Mouse (Mus musculus) lung, postnatal 0 days (tissue): Measurements from ENCODE around the gene Prkg1. TPM values are rescaled to one million over a fixed set of nuclear protein-coding genes. Genes with fewer than 3 reads are reported as not detected.
A peak's percentile ranks its signal among the peaks of the same experiment; 100 is the strongest.

Source experiments
- ATAC-seq: fragments of 200-750 bp; cut with Nextera tagmentation; 2 replicates; pipeline ENCODE4 v1.8.0; 2017; ENCODE audit warnings: moderate library complexity
- DNase-seq: peaks from one replicate; pipeline ENCODE4 v3.0.0-alpha.2; 2016; ENCODE audit warnings: low spot score
- H3K27ac ChIP-seq: fragments of 300-500 bp; sonication (generic); 2 replicates; pipeline ENCODE4 v1.5.1; 2014; ENCODE audit warnings: antibody characterized with exemption, mild to moderate bottlenecking, low read length, mixed read lengths
- H3K27me3 ChIP-seq: fragments of 300-500 bp; sonication (generic); replicated peaks from 2 replicates; pipeline ENCODE4 v1.6.1; 2014; ENCODE audit warnings: low read length, mixed read lengths; ENCODE audit not compliant: insufficient read depth
- H3K36me3 ChIP-seq: fragments of 300-500 bp; sonication (generic); 2 replicates; pipeline ENCODE4 v1.6.1; 2014; ENCODE audit warnings: low read length, mixed read lengths; ENCODE audit not compliant: insufficient read depth
- H3K4me1 ChIP-seq: fragments of 300-500 bp; sonication (generic); 2 replicates; pipeline ENCODE4 v1.6.1; 2014; ENCODE audit warnings: antibody characterized with exemption, low read depth, low read length, mixed read lengths; ENCODE audit not compliant: insufficient read depth
- H3K4me2 ChIP-seq: fragments of 300-500 bp; sonication (generic); replicated peaks from 2 replicates; pipeline ENCODE4 v1.6.1; 2014; ENCODE audit warnings: low read depth, mild to moderate bottlenecking, low read length, moderate library complexity, mixed read lengths
- H3K4me3 ChIP-seq: fragments of 300-500 bp; sonication (generic); 2 replicates; pipeline ENCODE4 v1.5.1; 2014; ENCODE audit warnings: low read depth, low read length
- H3K9ac ChIP-seq: fragments of 300-500 bp; sonication (generic); replicated peaks from 2 replicates; pipeline ENCODE4 v1.6.1; 2014; ENCODE audit warnings: low read depth, mild to moderate bottlenecking
- H3K9me3 ChIP-seq: fragments of 300-500 bp; sonication (generic); 2 replicates; pipeline ENCODE4 v1.6.1; 2016; ENCODE audit warnings: low read length, mixed read lengths
- CTCF ChIP-seq: IDR thresholded peaks from 2 replicates; pipeline ENCODE4 v1.5.1; 2016; ENCODE audit warnings: antibody characterized with exemption, mild to moderate bottlenecking
- EP300 ChIP-seq: IDR thresholded peaks from 2 replicates; pipeline ENCODE4 v1.6.1; 2016; ENCODE audit warnings: antibody characterized with exemption, mild to moderate bottlenecking, control low read depth
- WGBS: fragments of 180-500 bp; shearing (Covaris S2); extraction: QIAGEN DNeasy Blood & Tissue Kit; methylation state at CpG from one replicate; pipeline ENCODE4 v1.1.7; 2014; 5-methylcytosine and 5-hydroxymethylcytosine counted together
- polyA plus RNA-seq: library from polyadenylated mRNA; unstranded; fragments of >200 nt; fragmentation: Nextera tagmentation; extraction: Ambion mirVana; gene quantifications from 2 replicates; pipeline ENCODE4 v1.2.1, GENCODE M21; 2015

Prkg1 gene
- polyA plus RNA-seq, 1 experiment from 2014 or later, result 4.8 TPM

DNA sequence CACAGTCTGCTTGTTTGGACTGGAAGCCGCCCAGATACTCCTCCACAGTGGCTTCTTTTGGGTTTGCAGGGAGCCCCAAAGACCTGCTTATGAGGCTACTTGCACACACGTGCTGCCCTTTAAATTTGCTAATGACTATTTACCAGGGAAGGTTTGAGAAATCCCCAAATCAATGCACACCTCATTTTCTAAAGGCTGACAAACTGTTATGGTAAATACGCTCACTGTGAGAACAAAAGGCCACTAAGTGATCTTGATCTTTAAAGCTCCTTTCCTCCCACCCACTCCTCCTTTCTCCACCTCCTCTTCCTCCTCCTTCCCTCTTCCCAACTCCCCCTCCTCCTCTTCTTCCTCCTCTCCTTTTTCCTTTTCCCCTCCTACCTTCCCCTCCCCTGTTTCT, 658.8 kb downstream of the Prkg1 start:
- WGBS, result 45% methylated on average over 3 of the region's 3 CpGs
- no peak for DNase-seq
- no peaks in the 10 kb centered on the region for H3K36me3 ChIP-seq
- TF ChIP-seq CTCF (no peak), EP300 (no peak)
- H3K27me3 ChIP-seq, result no peaks in the 10 kb centered on the region
- ATAC-seq, result no peak
- H3K4me3 ChIP-seq, result no peak overlapping the region
- no peak overlapping the region for H3K9ac ChIP-seq
- no peaks in the 10 kb centered on the region; the same call in 1 of the 2 replicates for H3K4me1 ChIP-seq
- H3K4me2 ChIP-seq, result no peak overlapping the region
- H3K27ac ChIP-seq, result no peak overlapping the region
- no peaks in the 10 kb centered on the region for H3K9me3 ChIP-seq

DNA sequence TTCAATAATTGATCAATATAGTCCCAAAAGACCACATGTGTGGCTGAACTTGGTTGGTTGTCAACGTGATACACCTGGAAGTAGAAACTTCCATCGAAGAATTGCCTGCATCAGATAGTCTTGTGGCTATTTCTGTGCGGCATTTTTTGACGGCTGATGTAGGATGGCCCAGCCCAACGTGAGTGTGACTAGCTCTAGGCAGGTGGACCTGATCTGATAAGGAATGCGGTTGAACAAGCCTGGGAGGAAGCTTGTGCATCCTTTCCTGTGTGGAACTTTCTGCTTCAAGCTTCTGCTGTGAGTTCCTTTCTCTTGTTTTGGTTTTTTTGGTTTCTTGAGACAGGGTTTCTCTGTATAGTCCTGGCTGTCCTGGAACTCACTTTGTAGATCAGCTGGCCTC, 660.1 kb downstream of the Prkg1 start:
- Histone ChIP-seq H3K36me3 (no peaks in the 10 kb centered on the region), H3K4me2 (no peak overlapping the region), H3K9me3 (no peaks in the 10 kb centered on the region)

DNA sequence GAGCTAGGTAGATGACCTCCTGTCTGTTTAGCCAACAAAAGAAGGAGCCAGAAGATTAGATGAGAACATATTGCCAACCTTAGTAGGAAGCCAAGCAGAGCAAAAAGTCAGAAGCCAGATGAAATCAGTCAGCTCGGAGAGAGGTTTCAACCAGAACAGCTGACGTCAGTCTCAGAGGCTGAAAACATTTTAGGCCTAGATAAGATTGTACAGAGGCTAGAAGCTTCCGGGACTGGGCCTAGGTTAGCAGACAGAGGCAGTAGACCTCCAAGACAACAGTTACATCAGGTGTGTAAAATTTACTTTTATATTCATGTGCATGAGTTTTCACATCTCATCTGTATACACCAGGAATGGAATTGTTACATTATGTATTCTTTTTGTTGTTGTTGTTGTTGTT, 665.5 kb downstream of the Prkg1 start:
- Histone ChIP-seq H3K4me3 (no peak overlapping the region), H3K9me3 (no peaks in the 10 kb centered on the region), H3K9ac (no peak overlapping the region), H3K27ac (no peak overlapping the region), H3K4me2 (no peak overlapping the region), H3K36me3 (no peaks in the 10 kb centered on the region), H3K4me1 (no peaks in the 10 kb centered on the region), H3K27me3 (no peaks in the 10 kb centered on the region)
- DNase-seq (no peak), ATAC-seq (no peak)
- WGBS, result 70% methylated on average over 3 of the region's 3 CpGs
- TF ChIP-seq EP300 (no peak), CTCF (no peak)

More for the DNA sequence above, 660.1 kb downstream of the Prkg1 start:
- no peak for TF ChIP-seq EP300
- no peak for TF ChIP-seq CTCF
- Histone ChIP-seq H3K9ac (no peak overlapping the region), H3K27ac (no peak overlapping the region), H3K4me3 (no peak overlapping the region), H3K4me1 (no peaks in the 10 kb centered on the region; the same call in 1 of the 2 replicates), H3K27me3 (no peaks in the 10 kb centered on the region)
- DNase-seq, result no peak
- ATAC-seq, result no peak
- WGBS, result 69% methylated on average over 6 of the region's 6 CpGs

GRCm38 (mm10) chr19:31097857-31098256, 667.0 kb downstream of the Prkg1 start:
- ATAC-seq, result no peak

GRCm38 (mm10) chr19:31083761-31084160, 681.1 kb downstream of the Prkg1 start:
- TF ChIP-seq CTCF, result no peak
- no peak for TF ChIP-seq EP300
- peak overlapping the region; percentile 76 for H3K4me2 ChIP-seq

More at GRCm38 (mm10) chr19:31097857-31098256, 667.0 kb downstream of the Prkg1 start:
- Histone ChIP-seq H3K4me3 (no peak overlapping the region), H3K9ac (no peak overlapping the region), H3K4me2 (no peak overlapping the region), H3K36me3 (no peaks in the 10 kb centered on the region), H3K27me3 (no peaks in the 10 kb centered on the region), H3K9me3 (no peaks in the 10 kb centered on the region), H3K4me1 (no peaks in the 10 kb centered on the region), H3K27ac (no peak overlapping the region)
- TF ChIP-seq CTCF, result no peak
- TF ChIP-seq EP300, result no peak
- no peak for DNase-seq
- WGBS, result 63% methylated on average over 3 of the region's 3 CpGs

GRCm38 (mm10) chr19:31082662-31083429, 682.0 kb downstream of the Prkg1 start, which contains the start of gene Cstf2t:
Gene Cstf2t (plus strand): TSS chr19:31082837.
- H3K27ac ChIP-seq, result peak within 1 kb of the TSS; percentile 69
- peak within 1 kb of the TSS; percentile 75 for H3K9ac ChIP-seq
- H3K9me3 ChIP-seq, result no peaks in the 10 kb centered on the region
- peak; percentile 100 for ATAC-seq
- DNase-seq, result peak; percentile 100
- peak within 1 kb of the TSS; percentile 76 for H3K4me2 ChIP-seq
- no peaks in the 10 kb centered on the region for H3K27me3 ChIP-seq
- peaks cover 8% of the 10 kb centered on the region; the same call in 1 of the 2 replicates for H3K4me1 ChIP-seq
- peak within 1 kb of the TSS; percentile 72 for H3K4me3 ChIP-seq
- H3K36me3 ChIP-seq, result no peaks in the 10 kb centered on the region
- WGBS, result 3% methylated on average over 56 of the region's 56 CpGs
- TF ChIP-seq EP300 (peak; percentile 4; the same call in 1 of the 2 replicates), CTCF (no peak)

More at GRCm38 (mm10) chr19:31083761-31084160, 681.1 kb downstream of the Prkg1 start:
- H3K27ac ChIP-seq, result no peak overlapping the region
- no peak overlapping the region for H3K9ac ChIP-seq
- H3K4me1 ChIP-seq, result peaks cover 8% of the 10 kb centered on the region; the same call in 1 of the 2 replicates
- ATAC-seq (no peak), DNase-seq (no peak)
- 95% methylated on average over 8 of the region's 8 CpGs for WGBS
- H3K4me3 ChIP-seq, result peak overlapping the region; percentile 72
- no peaks in the 10 kb centered on the region for H3K9me3 ChIP-seq
- no peaks in the 10 kb centered on the region for H3K36me3 ChIP-seq
- no peaks in the 10 kb centered on the region for H3K27me3 ChIP-seq
